Mouse (Mus musculus): ENCODE data around the gene Txndc8.
A peak's percentile ranks its signal among the peaks of the same experiment; 100 is the strongest.

Gene Txndc8

GRCm38 (mm10) chr4:58009024-58009423, at the start of gene Txndc8:
Gene Txndc8, minus strand, starts transcription at chr4:58009124.
- DNase-seq, result no peak

- no peak for DNase-seq
Measured at GRCm38 (mm10) chr4:58055653-58056052, 46.7 kb upstream of the Txndc8 start.

- no peak for DNase-seq
Measured at GRCm38 (mm10) chr4:58054441-58054840, 45.5 kb upstream of the Txndc8 start.

GRCm38 (mm10) chr4:58050746-58051145, 41.8 kb upstream of the Txndc8 start:
- DNase-seq, result no peak

GRCm38 (mm10) chr4:58050276-58050675, 41.4 kb upstream of the Txndc8 start:
- no peak for DNase-seq

- DNase-seq, result no peak
Measured at GRCm38 (mm10) chr4:58044833-58045232, 35.9 kb upstream of the Txndc8 start.

- no peak for DNase-seq
Measured at GRCm38 (mm10) chr4:58044356-58044755, 35.4 kb upstream of the Txndc8 start.

GRCm38 (mm10) chr4:58040093-58040492, 31.2 kb upstream of the Txndc8 start:
- no peak for DNase-seq

GRCm38 (mm10) chr4:58037096-58037705, 28.3 kb upstream of the Txndc8 start:
- no peak for DNase-seq

- no peak for DNase-seq
Measured at GRCm38 (mm10) chr4:58034663-58035062, 25.7 kb upstream of the Txndc8 start.

GRCm38 (mm10) chr4:58032714-58033113, 23.8 kb upstream of the Txndc8 start:
- DNase-seq, result no peak

GRCm38 (mm10) chr4:58003501-58003900, 5.4 kb downstream of the Txndc8 start:
- DNase-seq, result no peak

- no peak for DNase-seq
Measured at GRCm38 (mm10) chr4:57991425-57991824, 17.5 kb downstream of the Txndc8 start.

GRCm38 (mm10) chr4:57974400-57975117, 34.4 kb downstream of the Txndc8 start:
- no peak for DNase-seq

GRCm38 (mm10) chr4:57973592-57974268, 35.2 kb downstream of the Txndc8 start:
- no peak for DNase-seq

GRCm38 (mm10) chr4:57970285-57970684, 38.6 kb downstream of the Txndc8 start:
- no peak for DNase-seq

- DNase-seq, result no peak
Measured at GRCm38 (mm10) chr4:57967195-57967594, 41.7 kb downstream of the Txndc8 start.

GRCm38 (mm10) chr4:57965516-57965915, 43.4 kb downstream of the Txndc8 start:
- no peak for DNase-seq

GRCm38 (mm10) chr4:57964143-57964542, 44.8 kb downstream of the Txndc8 start:
- DNase-seq, result no peak

- no peak for DNase-seq
Measured at GRCm38 (mm10) chr4:57959056-57959455, 49.9 kb downstream of the Txndc8 start.

GRCm38 (mm10) chr4:57958098-57958497, 50.8 kb downstream of the Txndc8 start:
- DNase-seq, result peak in 1 of 2 experiments; percentile 18

GRCm38 (mm10) chr4:57957200-57958085, 51.5 kb downstream of the Txndc8 start:
- DNase-seq, result peak in 1 of 2 experiments; percentile 31
